Mouse (Mus musculus) liver, postnatal 0 days (tissue): ENCODE measurements around the gene Rps6kl1. TPM values are rescaled to one million over a fixed set of nuclear protein-coding genes. Genes with fewer than 3 reads are reported as not detected.

Experiments used
- ATAC-seq: fragments of 200-750 bp; cut with Nextera tagmentation; 2 replicates; pipeline ENCODE4 v1.8.0; 2017; ENCODE audit warnings: mild to moderate bottlenecking, moderate library complexity
- DNase-seq: peaks from one replicate; pipeline ENCODE4 v3.0.0-alpha.2; 2016
- H3K27ac ChIP-seq: fragments of 300-500 bp; sonication (generic); 2 replicates; pipeline ENCODE4 v1.5.1; 2014; ENCODE audit warnings: antibody characterized with exemption, moderate library complexity, mild to moderate bottlenecking, low read depth
- H3K27me3 ChIP-seq: fragments of 300-500 bp; sonication (generic); 2 replicates; pipeline ENCODE4 v1.6.1; 2014; ENCODE audit warnings: low read length, control low read depth, mixed read lengths; ENCODE audit not compliant: insufficient read depth
- H3K36me3 ChIP-seq: fragments of 300-500 bp; sonication (generic); replicated peaks from 2 replicates; pipeline ENCODE4 v1.6.1; 2014; ENCODE audit warnings: mild to moderate bottlenecking, control low read depth, low read length, moderate library complexity, mixed read lengths; ENCODE audit not compliant: insufficient read depth
- H3K4me1 ChIP-seq: fragments of 300-500 bp; sonication (generic); 2 replicates; pipeline ENCODE4 v1.6.1; 2014; ENCODE audit warnings: antibody characterized with exemption, mild to moderate bottlenecking, control low read depth; ENCODE audit not compliant: insufficient read depth
- H3K4me2 ChIP-seq: fragments of 300-500 bp; sonication (generic); 2 replicates; pipeline ENCODE4 v1.6.1; 2014; ENCODE audit warnings: low read depth, mild to moderate bottlenecking, low read length, moderate library complexity, mixed read lengths
- H3K4me3 ChIP-seq: fragments of 300-500 bp; sonication (generic); 2 replicates; pipeline ENCODE4 v1.5.1; 2014; ENCODE audit warnings: low read depth, low read length
- H3K9ac ChIP-seq: fragments of 300-500 bp; sonication (generic); replicated peaks from 2 replicates; pipeline ENCODE4 v1.6.1; 2014; ENCODE audit warnings: mild to moderate bottlenecking, moderate library complexity
- H3K9me3 ChIP-seq: fragments of 300-500 bp; sonication (generic); 2 replicates; pipeline ENCODE4 v1.6.1; 2016; ENCODE audit warnings: mild to moderate bottlenecking, control low read depth, low read length, mixed read lengths
- CTCF ChIP-seq: sonication (generic); IDR thresholded peaks from 2 replicates; pipeline ENCODE4 v1.5.1; 2016; ENCODE audit warnings: antibody characterized with exemption, low read depth
- EP300 ChIP-seq: IDR thresholded peaks from 2 replicates; pipeline ENCODE4 v1.6.1; 2016; ENCODE audit warnings: antibody characterized with exemption, low read depth, mild to moderate bottlenecking
- WGBS: fragments of 180-500 bp; shearing (Covaris S2); extraction: QIAGEN DNeasy Blood & Tissue Kit; methylation state at CpG from one replicate; pipeline ENCODE4 v1.1.7; 2014; ENCODE audit not compliant: insufficient replicate concordance; 5-methylcytosine and 5-hydroxymethylcytosine counted together
- polyA plus RNA-seq: library from polyadenylated mRNA; unstranded; fragments of >200 nt; fragmentation: Nextera tagmentation; extraction: Ambion mirVana; gene quantifications from 2 replicates; pipeline ENCODE4 v1.2.1, GENCODE M21; 2015

Rps6kl1 gene
- polyA plus RNA-seq, 1 experiment from 2014 or later: 0.61 TPM

DNA sequence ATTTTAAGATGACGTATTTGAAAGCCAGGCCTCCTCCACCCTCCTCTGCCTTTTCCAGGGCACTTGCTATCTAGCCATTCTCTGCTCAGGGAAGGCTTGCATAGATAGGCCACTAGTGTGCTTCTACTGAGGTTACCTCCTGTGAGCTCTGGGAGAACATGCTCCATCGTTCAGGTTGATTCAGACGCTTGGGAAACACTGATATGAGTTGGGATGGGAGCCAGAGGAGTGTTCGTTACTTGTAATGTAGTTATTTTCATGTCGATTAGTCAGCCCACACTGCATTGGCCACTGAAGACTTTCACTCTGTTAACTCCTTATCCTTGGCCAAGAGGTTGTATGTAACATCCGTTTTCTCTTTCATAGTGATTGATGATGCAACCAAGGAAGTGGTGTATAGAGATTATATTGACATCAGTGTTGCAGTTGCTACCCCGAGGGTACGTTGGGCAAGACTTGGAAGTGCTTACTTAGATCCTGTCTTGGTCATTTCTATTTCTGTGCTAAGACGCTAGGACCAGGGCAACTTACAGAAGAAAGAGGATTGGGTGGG lies 21.6 kb downstream of the Rps6kl1 start:
- H3K4me3 ChIP-seq: no peak overlapping the region
- H3K9me3 ChIP-seq: no peaks in the 10 kb centered on the region
- no peak for TF ChIP-seq CTCF
- no peak for TF ChIP-seq EP300
- H3K4me2 ChIP-seq: no peak overlapping the region
- H3K4me1 ChIP-seq: no peaks in the 10 kb centered on the region
- WGBS: 75% methylated on average over 9 of the region's 9 CpGs
- 0 out of 2 replicates have a peak overlapping the region, but pooled peaks have one; percentile 22 for H3K27ac ChIP-seq
- H3K36me3 ChIP-seq: peaks cover 79% of the 10 kb centered on the region
- ATAC-seq: no peak
- no peak overlapping the region for H3K9ac ChIP-seq
- no peaks in the 10 kb centered on the region for H3K27me3 ChIP-seq
- DNase-seq: no peak

DNA sequence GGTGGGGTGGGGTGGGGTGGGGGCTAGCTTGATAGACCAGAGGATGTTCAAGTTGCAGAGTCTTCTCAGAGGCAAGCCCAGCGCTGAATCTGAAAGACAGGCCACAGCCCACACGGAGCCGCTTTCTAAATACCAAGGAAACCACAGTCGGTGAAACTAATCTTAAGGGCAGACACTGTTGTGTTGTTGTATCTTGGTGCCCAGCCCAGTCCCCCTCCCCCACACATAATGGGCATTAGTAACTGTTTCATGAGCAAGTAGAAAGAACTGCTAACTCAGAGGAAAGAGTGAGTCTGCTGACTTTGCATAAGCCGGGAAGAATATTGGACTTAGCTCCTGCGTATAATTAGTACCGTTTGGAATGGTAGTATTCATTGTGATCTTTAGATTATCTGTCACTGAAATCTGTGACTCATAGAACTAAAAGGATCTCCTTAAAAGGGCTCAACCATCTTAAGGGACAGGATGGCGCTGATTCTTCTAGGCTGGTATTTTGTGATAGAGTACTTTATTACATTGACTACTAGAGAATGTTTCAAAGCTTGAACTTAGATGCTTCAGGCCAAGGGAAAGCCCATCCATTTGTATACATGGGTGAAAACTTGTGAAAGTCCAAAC lies 24.0 kb downstream of the Rps6kl1 start:
- no peak overlapping the region for H3K27ac ChIP-seq
- no peaks in the 10 kb centered on the region for H3K4me1 ChIP-seq
- DNase-seq (no peak), ATAC-seq (no peak)
- H3K9me3 ChIP-seq: no peaks in the 10 kb centered on the region
- 64% methylated on average over 8 of the region's 8 CpGs for WGBS
- H3K9ac ChIP-seq: no peak overlapping the region
- no peaks in the 10 kb centered on the region for H3K27me3 ChIP-seq
- peaks cover 79% of the 10 kb centered on the region for H3K36me3 ChIP-seq
- H3K4me2 ChIP-seq: no peak overlapping the region
- TF ChIP-seq CTCF (no peak), EP300 (no peak)
- no peak overlapping the region for H3K4me3 ChIP-seq

DNA sequence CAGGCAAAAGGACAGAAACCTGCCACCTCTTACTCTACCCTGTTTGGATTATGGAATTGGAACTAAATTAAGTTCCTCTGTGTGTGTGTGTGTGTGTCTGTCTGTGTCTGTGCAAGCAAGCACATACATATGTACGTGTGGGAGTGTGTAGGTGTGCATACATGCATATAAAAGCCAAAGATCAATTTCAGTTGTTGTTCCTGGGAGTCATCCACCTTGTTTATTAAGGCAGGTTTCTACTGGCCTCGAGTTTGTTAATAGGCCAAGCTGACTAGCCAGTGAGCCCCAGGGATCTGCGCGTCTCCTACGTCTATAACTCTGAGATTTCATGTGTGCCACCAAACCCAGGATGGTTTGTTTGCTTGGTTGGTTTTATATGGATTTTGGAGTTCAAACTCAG lies 26.3 kb downstream of the Rps6kl1 start:
- no peak overlapping the region for H3K4me3 ChIP-seq
- H3K9ac ChIP-seq: no peak overlapping the region
- DNase-seq (no peak), ATAC-seq (no peak)
- no peak for TF ChIP-seq EP300
- no peak for TF ChIP-seq CTCF
- H3K27me3 ChIP-seq: no peaks in the 10 kb centered on the region
- H3K27ac ChIP-seq: no peak overlapping the region
- H3K4me2 ChIP-seq: no peak overlapping the region
- 91% methylated on average over 5 of the region's 5 CpGs for WGBS
- H3K9me3 ChIP-seq: no peaks in the 10 kb centered on the region
- H3K36me3 ChIP-seq: peaks cover 80% of the 10 kb centered on the region
- no peaks in the 10 kb centered on the region for H3K4me1 ChIP-seq

DNA sequence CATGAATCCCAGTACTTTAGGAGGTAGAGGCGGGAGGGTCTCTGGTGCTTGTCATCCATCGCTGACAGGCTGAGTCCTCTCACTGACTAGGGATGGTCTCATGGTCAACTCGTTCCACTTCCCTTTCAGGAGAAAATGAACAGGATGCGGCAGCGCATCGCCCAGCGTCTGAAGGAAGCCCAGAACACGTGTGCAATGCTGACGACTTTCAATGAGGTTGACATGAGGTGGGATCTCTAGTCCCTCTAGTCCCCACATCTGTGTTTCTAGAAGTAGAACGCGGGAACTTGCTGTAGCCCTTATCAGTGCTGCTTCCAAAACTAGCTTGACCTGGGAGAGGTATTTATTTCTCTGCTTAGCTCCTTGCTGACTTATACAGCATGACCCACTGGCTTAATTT lies 27.4 kb downstream of the Rps6kl1 start:
- TF ChIP-seq CTCF (no peak), EP300 (no peak)
- ATAC-seq (no peak), DNase-seq (no peak)
- H3K27ac ChIP-seq: no peak overlapping the region
- H3K36me3 ChIP-seq: peaks cover 82% of the 10 kb centered on the region
- no peaks in the 10 kb centered on the region for H3K27me3 ChIP-seq
- WGBS: 79% methylated on average over 11 of the region's 11 CpGs
- H3K9me3 ChIP-seq: no peaks in the 10 kb centered on the region
- H3K4me1 ChIP-seq: no peaks in the 10 kb centered on the region
- H3K9ac ChIP-seq: no peak overlapping the region
- H3K4me3 ChIP-seq: no peak overlapping the region
- H3K4me2 ChIP-seq: no peak overlapping the region

DNA sequence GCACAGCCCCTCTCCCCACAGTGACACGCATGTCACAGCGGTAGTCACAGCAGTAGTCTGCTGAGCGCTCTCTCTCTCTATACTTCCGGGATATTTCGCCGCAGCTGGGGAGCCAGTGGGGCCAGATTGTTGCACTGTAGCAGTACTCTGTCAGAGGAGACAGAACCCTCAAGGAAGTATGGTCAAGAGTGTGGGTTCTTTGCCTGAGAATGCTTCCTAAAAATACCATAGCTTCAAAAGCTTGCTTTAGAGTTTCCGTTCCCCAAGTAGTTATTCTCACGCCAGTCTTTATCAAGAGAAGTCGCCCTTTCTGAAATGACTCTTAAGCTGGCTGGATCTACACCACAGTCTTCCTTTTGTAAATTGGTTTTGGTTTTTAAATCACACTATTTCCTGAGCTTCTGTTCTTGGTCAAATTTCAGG lies 27.9 kb downstream of the Rps6kl1 start:
- no peaks in the 10 kb centered on the region for H3K27me3 ChIP-seq
- H3K4me2 ChIP-seq: no peak overlapping the region
- H3K4me3 ChIP-seq: no peak overlapping the region
- WGBS: 70% methylated on average over 9 of the region's 9 CpGs
- DNase-seq (no peak), ATAC-seq (no peak)
- TF ChIP-seq EP300 (no peak), CTCF (no peak)
- no peaks in the 10 kb centered on the region for H3K4me1 ChIP-seq
- no peak overlapping the region for H3K9ac ChIP-seq
- H3K27ac ChIP-seq: no peak overlapping the region
- peaks cover 82% of the 10 kb centered on the region for H3K36me3 ChIP-seq
- no peaks in the 10 kb centered on the region for H3K9me3 ChIP-seq

DNA sequence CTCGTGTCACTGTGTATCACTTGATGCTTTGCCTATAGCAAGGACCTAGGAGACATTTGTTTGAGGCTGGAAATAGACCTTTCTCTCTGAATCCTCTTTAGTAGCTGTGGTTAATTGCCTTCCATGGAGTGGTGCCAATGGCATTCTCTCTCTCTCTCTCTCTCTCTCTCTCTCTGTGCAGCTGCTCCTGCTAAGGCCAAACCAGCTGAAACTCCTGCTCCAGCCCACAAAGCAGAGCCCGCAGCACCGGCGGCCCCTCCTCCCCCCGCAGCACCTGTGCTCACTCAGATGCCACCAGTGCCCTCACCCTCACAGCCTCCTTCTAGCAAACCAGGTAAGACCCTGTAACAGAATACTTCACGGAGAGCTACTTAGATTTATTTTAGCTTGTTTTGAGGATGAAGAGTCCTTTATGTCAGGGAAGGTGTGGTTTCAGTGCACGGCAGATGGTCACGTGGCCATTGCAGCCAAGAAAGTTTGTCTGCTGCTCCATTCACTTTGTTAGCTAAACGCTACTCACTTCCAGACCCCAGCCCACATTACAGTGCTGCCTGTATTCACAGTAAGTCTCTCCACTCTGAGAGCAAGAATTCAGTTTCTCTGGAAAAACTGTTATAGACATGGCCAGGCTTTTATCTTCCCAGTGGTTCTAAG lies 29.1 kb downstream of the Rps6kl1 start:
- no peak overlapping the region for H3K27ac ChIP-seq
- no peaks in the 10 kb centered on the region for H3K9me3 ChIP-seq
- TF ChIP-seq EP300 (no peak), CTCF (no peak)
- no peak overlapping the region for H3K4me3 ChIP-seq
- H3K9ac ChIP-seq: no peak overlapping the region
- DNase-seq (no peak), ATAC-seq (no peak)
- 90% methylated on average over 9 of the region's 9 CpGs for WGBS
- H3K4me2 ChIP-seq: no peak overlapping the region
- H3K27me3 ChIP-seq: no peaks in the 10 kb centered on the region
- H3K4me1 ChIP-seq: no peaks in the 10 kb centered on the region
- H3K36me3 ChIP-seq: peaks cover 83% of the 10 kb centered on the region
